ENCODE assay signal across 26 mouse cellular contexts in the genomic region with DNA sequence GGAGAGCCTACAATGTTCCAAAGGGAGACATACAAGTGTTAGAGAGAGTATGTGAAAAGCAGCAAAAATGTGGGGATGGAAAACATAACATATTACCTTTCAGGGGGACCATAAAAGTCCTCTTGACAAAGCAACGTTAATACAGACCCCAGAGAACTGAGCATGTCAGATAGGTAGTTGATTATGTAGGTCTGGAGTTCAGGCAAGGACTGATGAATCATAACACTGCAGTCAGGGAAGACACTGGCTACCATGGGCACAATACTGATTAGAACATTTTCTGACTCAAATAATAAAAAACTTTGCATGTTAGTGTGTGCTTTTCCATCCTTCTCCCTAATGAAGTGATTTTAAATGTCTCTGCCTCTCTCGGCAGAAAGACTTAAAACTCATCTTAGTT. TPM values are rescaled to one million over a fixed set of nuclear protein-coding genes. Genes with fewer than 3 reads are reported as not detected.
DNase-seq lines count a peak whose midpoint lies in the region; ATAC-seq and TF ChIP-seq lines count a peak whose summit lies in the region.
"Had no signal": no experiment of that assay in that cellular context is flagged by ENCODE, and none has a peak within 500 bp of the region (broad histone marks: within the 10 kb centered on the region; RNA-seq: fewer than 3 reads in every experiment).

No protein-coding gene starts in this region.

- H3K9me3 ChIP-seq in lung, postnatal 0 days (ENCODE audit: low read length), result no peaks in the 10 kb centered on the region
- H3K9me3 ChIP-seq: heart, embryonic 12.5 days; hindbrain, embryonic 15.5 days; liver, embryonic 13.5 days; neural tube, embryonic 12.5 days had no signal

- DNase-seq in adrenal gland, adult 2 months, result peak; percentile 28
- no peak for DNase-seq in adrenal gland, postnatal 36 days
- DNase-seq in retina, postnatal 1 day, result peak; percentile 43
- no peak for DNase-seq in retina, embryonic 14.5 days (ENCODE audit: low spot score)
- DNase-seq in NIH3T3 (ENCODE audit: low read depth), result peak; percentile 40
- DNase-seq in lung, postnatal 0 days (ENCODE audit: low spot score), result no peak
- DNase-seq in thymus, postnatal 36 days, result no peak
- no peak for DNase-seq in natural killer cell, adult 2 months (ENCODE audit: low spot score in 2 of 2)
- DNase-seq: adrenal gland, postnatal 14 days; cerebellum, adult 18-20 months; cerebellum, postnatal 14 days; gastrocnemius, adult 2 months; gastrocnemius, postnatal 36 days; heart, adult 2 months; heart, postnatal 4 days; kidney, adult 2 months; kidney, postnatal 36 days; left cerebral cortex, postnatal 4 days; liver, embryonic 13.5 days; lung, adult 18-20 months; lung, postnatal 10 days had no signal

- no peaks in the 10 kb centered on the region for H3K36me3 ChIP-seq in lung, postnatal 0 days (ENCODE audit: insufficient read depth, low read length)
- H3K36me3 ChIP-seq: heart, embryonic 12.5 days; hindbrain, embryonic 15.5 days; liver, embryonic 13.5 days; neural tube, embryonic 12.5 days had no signal

- no peak overlapping the region for H3K27ac ChIP-seq in lung, postnatal 0 days (ENCODE audit: low read length)
- H3K27ac ChIP-seq: heart, adult 2 months; hindbrain, embryonic 15.5 days; layer of hippocampus, adult 2 months; liver, embryonic 13.5 days; macrophage; neural tube, embryonic 12.5 days had no signal

- H3K27me3 ChIP-seq in lung, postnatal 0 days (replicated peaks; ENCODE audit: insufficient read depth, low read length), result no peaks in the 10 kb centered on the region
- H3K27me3 ChIP-seq: hindbrain, embryonic 15.5 days; neural tube, embryonic 12.5 days had no signal

- ATAC-seq in lung, postnatal 0 days, result no peak

- WGBS in lung, postnatal 0 days, result 48% methylated on average over 2 of the region's 2 CpGs

- no peak overlapping the region for H3K9ac ChIP-seq in lung, postnatal 0 days (replicated peaks; ENCODE audit: low read depth)
- H3K9ac ChIP-seq: heart, embryonic 12.5 days; hindbrain, embryonic 15.5 days; liver, embryonic 13.5 days; neural tube, embryonic 12.5 days had no signal

- no peaks in the 10 kb centered on the region for H3K4me1 ChIP-seq in lung, postnatal 0 days (ENCODE audit: insufficient read depth, low read depth, low read length)
- H3K4me1 ChIP-seq: heart, embryonic 12.5 days; liver, embryonic 13.5 days; neural tube, embryonic 12.5 days had no signal

- no peak overlapping the region for H3K4me3 ChIP-seq in lung, postnatal 0 days (ENCODE audit: low read depth, low read length)
- H3K4me3 ChIP-seq: heart, adult 2 months; heart, embryonic 12.5 days; hindbrain, embryonic 15.5 days; layer of hippocampus, adult 2 months; liver, embryonic 13.5 days; neural tube, embryonic 12.5 days had no signal

- no peak overlapping the region for H3K4me2 ChIP-seq in lung, postnatal 0 days (replicated peaks; ENCODE audit: low read depth, low read length)
- H3K4me2 ChIP-seq: heart, embryonic 12.5 days; hindbrain, embryonic 15.5 days; liver, embryonic 13.5 days; neural tube, embryonic 12.5 days had no signal

- TF ChIP-seq EP300 in lung, postnatal 0 days (IDR thresholded peaks at IDR 0.05), result no peak

- TF ChIP-seq CTCF in lung, postnatal 0 days (IDR thresholded peaks at IDR 0.05), result no peak

RNA-seq across cellular contexts. Expression of gene Map3k9, which starts 8.5 kb away (rescaled TPM):
- 1 to 10 TPM in 1 of 2 experiments, under 1 TPM in 1; 0.81 to 4.2 TPM for total RNA-seq in adrenal gland, adult 2 months (2021)
- 1.3 and 2.1 TPM in 2 replicates for polyA plus RNA-seq in adrenal gland, adult 2 months (2012; rRNA removed)
- 1 to 10 TPM; 1.2 to 3.4 TPM for total RNA-seq in adrenal gland, postnatal 36 days (2021)
- 3.3 and 3.6 TPM in 2 replicates for polyA plus RNA-seq in lung, postnatal 0 days (2015; fragmentation: Nextera tagmentation; extraction: Ambion mirVana)

Comparison
In these comparisons a context has a peak if more than half of its experiments do, and no peak if none do; other contexts are left out.
1. DNase-seq: peak in adrenal gland, adult 2 months (single experiment), retina, postnatal 1 day (single experiment) and NIH3T3 (single experiment); none in adrenal gland, postnatal 36 days (0 of 2), retina, embryonic 14.5 days (single experiment), lung, postnatal 0 days (single experiment), thymus, postnatal 36 days (0 of 2) and natural killer cell, adult 2 months (0 of 2).